Mouse (Mus musculus): ENCODE results near the gene Dgkb. TPM values are rescaled to one million over a fixed set of nuclear protein-coding genes. Genes with fewer than 3 reads are reported as not detected.

Gene Dgkb
- polyA plus RNA-seq, 1 experiment, result 0.19 TPM

DNA sequence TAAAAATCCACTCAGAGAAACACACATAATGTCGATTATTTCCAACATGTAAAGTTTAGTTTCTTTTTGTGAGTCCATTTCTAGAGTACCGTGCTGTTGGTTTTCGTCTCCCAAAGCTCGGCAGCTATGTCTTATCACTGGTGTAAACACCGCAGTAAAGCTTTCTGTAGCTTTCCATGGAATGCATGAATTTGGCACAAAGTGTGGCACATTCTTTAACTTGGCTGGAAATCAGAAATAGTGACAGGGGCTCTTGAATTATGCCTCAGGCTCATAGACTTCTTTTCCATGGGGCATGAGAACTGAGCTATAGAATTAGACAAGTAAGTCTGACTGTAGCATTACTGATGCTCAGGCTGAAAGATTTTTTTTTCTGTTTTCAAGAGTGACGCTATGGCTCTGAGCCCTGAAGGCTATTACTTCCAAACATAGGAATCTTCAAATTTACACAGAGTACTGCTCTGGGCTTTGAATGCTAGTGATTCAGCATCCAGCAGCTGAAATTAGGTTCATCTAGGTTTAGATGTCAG is 179.0 kb downstream of the Dgkb start:
- DNase-seq (ENCODE audit: low read depth), result no peak

DNA sequence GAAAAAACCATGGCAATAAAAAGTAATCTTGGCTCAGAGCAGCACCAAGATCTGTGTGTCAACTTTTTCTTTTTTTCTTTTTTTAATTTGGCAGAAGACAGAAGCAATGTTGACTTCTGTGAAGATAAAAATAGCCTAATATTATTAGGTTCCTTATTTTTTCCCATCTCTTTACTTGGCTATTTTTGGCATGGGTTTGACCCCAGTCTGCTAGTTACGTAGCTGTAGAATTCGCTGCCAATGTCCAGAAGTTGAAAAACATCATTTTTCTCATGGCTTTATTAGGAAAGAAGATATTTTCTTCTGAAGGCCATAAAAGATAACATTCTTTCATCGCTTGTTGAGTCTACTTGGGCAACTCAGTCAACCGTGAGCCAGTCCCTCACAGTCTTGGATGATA is 200.1 kb downstream of the Dgkb start:
- DNase-seq (ENCODE audit: low read depth), result no peak

DNA sequence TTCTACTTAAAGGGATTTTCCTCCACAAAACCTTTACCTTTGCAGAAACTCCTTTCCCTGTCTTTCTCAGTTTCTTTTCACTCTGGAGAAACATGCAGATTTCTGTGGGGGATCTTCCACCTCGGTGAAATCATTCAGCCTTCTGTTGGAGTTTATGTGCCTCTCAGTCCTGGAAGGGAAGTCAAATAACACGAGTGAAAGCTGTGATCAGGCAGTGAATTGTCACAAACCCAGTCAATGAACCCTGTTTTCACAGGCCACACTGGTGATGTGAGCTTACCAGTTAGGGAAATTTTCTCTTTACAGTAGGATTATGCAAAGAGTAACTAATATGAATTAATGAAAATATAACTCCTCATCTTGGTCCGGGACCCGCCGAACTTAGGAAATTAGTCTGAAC is 229.7 kb downstream of the Dgkb start:
- no peak for DNase-seq (ENCODE audit: low read depth)

DNA sequence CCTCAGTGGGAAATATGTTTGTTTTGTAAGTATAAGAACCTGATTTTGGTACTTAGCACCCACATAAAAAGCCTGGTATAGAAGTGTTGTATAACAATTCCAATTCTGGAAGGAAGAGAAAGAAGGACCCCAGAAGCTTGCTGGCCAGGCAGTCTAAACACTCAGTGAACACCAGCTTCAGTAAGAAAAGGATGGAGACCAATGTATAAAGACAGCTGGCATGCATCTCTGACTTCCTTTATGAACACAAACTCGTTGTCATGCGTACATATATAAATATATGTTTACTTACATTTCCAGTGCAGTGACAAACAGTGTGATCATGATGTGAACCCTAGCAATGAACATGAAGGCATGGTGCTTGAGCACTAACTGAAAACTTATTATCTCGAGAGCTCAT is 270.7 kb downstream of the Dgkb start:
- DNase-seq (ENCODE audit: low read depth), result no peak

DNA sequence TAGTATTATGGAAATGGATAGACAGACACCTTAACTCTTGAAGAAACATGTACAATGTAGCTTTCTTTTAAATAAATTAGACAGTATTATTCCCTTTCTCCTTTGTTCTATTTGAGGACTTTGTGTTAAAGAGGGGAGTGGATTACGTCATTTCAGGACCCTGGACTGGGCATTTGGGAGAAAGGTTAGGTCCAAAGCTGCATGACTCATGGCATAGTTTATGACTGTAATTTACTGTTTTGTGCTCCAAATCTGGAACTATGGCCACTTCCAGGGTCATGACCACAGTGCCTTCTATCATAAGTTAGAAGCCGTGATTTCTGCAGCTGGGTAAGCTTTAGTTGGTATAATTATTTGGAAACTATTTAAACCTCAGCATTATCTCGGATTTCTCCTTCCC is 294.4 kb downstream of the Dgkb start:
- DNase-seq (ENCODE audit: low read depth), result no peak

DNA sequence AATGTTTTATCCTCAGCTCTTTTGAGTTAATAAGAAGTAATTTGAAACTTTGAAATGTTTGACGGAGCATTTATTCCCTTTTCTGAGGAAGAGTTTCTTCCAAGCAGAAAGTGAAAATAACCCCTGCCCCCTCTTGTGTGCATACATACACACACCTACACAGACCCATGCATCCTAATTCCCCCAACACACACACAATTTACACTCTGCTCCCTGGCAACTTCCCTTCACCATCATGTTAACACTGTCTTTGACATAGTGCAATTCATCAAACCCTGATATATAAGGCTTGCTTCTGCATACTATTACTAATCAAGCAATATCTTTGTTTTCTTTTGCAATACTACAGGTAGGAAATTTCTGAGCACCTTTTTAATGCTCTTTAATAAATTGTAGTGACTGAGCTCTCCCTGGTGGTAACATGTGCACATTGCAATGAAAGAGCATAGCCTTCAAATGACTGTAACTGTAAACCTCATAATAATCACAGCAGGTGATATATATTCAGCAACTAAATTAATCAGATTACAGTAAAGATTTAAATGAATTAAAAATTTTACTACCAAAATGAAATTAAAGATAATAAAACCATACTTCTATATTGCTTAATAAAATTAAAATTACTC is 297.6 kb downstream of the Dgkb start:
- no peak for DNase-seq (ENCODE audit: low read depth)

DNA sequence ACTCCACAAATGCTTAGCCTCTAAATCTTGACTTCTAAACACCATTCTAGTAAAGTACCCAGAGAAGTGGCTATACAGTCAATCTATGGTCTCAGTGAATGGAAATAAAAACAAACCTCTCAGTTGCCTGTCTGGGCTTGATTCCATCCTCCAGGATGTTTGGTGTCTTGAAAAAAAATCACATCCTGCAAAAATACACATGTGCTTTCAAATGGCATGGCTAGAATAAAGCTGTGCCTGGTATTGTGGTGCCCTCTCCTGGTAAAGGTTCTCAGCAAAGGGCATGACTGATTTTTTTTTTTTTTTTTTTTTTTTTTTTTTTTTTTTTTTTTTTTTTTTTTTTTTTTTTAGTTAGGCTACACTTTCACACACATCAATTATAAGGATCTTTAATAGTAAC is 306.0 kb downstream of the Dgkb start:
- no peak for DNase-seq (ENCODE audit: low read depth)

DNA sequence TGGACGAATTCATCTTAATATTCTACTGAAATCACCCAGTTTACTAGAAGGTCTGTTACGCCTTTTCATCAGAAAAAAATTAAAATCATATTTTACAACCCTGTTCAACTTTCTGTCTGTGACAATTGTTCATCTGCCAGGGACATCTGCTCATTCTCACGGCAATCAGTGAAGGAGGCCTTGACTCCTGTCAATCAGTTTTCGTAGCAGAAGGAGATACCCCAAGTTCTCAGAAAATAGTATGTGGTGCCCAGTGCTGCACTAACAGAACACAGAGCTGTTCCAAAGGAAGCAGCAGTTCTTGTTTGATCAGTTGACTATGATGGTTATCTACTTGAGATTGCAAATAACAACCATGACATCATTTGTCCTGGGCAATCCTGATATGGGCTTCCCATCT is 307.8 kb downstream of the Dgkb start:
- DNase-seq (ENCODE audit: low read depth), result no peak

DNA sequence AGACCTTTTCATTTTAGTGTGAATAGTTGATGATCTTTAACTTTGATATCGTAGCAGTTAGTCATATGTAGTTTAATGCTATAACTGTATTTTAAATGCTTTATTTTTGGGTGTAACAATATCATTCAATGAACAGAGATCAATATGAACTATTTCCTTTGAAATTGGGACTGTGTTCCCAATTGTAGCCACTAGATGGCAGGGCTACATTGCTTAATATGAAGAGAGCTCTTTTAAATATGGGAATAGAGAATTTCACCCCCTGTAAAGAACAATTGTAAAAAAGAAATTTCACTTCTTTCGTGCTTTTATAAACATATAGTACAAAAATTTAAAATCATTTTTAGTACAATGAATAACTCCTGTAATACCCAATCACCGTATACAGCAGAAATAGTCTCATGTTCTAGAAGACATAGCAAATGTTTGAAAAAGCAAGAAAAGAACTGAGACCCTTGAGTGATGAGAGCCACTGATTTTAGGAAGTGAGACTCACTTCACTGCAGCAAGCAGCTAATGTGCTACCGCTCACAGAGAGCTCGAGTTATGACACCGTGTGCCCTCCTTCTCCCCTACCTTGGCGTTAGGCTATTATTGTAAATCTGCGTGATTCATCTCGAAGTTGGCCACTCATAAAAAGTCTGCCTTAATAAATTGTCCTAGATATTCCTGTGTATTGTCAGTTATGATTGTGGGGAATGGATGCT is 312.8 kb downstream of the Dgkb start:
- no peak for DNase-seq (ENCODE audit: low read depth)

DNA sequence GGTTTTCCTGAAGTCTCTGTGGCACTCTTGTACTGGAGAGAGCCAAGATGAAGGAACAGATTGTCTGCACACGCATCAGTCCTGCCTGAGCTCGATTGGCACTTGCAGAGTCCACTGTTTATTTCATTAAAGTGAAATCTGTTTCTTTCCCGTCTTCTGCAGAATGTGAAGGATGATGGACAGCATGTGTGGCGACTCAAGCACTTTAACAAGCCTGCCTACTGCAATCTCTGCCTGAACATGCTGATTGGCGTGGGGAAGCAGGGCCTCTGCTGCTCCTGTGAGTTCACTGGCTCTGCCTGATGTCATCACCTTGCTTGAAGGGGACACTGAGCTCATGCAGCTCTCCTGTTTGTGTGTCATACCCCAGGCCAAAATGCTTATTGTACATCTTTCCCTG is 318.9 kb downstream of the Dgkb start:
- no peak for DNase-seq (ENCODE audit: low read depth)

DNA sequence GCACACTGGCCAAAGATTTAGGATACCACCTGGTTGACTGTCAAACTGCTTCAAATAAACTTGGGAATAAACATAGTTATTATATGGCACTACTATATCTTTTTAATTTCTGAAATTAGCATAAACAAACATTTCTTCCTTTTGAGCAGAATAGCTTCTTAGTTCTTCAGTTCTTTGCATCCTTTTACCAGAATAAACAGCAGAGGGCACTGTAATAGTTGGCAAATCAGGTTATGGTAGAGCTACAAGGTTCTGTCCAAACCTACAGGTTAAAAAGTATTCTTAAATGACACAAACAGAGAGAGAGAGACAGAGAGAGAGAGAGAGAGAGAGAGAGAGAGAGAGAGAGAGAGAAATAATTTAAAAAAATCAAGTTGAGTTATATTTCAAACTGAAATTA is 322.5 kb downstream of the Dgkb start:
- no peak for DNase-seq (ENCODE audit: low read depth)

DNA sequence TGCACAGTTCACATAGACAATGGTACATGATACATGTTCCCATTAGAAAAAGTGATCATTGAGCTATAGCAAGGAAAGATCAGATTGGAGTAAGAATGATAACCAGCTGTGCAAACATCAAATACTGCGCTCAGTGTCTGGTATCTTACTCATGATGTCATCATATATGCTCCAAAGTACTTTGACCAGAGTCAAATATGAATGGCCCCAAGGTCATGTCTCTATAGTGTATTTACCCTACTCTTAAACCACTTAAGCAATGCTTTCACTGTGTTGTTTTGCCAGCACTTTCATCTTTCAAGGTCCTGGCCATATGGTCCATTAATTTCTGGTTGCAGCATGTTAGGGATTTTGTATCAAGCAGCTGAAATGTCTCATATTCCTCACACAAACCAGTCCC is 415.1 kb downstream of the Dgkb start:
- DNase-seq (ENCODE audit: low read depth), result no peak

DNA sequence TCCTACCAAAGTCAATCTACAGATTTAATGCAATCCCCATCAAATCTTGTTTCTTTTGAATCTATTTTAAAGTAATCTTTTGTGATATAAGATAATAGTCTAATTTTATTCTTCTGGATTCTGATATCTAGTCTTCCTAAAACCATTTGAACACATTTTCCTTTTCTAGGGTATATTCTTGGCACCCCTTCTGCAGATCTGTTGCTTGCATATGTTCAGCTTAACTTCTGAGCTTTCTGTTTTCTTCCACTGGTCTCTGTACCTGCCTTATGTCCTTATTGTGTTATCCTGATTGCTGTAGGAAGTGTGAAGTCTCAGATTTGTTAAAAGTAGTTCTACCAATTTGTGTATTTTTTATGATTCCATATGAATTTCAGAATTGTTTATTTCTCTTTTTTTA is 451.3 kb downstream of the Dgkb start:
- DNase-seq (ENCODE audit: low read depth), result no peak

DNA sequence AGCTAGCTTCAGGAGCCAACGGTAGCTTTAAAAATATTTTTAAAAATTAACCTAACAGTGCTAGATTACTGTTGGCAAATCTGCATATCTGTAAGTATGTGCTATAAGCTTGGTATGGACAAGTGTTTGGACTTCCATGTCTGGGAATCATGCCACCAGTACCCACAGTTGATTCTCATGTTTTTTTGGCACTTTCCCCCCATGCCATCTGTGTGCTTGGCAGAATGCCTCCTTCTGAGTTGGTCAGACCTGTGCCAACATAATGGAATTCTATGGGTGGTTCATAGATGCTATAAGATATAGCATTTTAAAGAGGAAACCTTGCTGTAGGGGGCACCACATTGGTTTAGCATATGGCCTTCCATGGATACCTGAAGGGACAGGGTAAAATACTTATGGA is 484.0 kb downstream of the Dgkb start:
- no peak for DNase-seq (ENCODE audit: low read depth)

DNA sequence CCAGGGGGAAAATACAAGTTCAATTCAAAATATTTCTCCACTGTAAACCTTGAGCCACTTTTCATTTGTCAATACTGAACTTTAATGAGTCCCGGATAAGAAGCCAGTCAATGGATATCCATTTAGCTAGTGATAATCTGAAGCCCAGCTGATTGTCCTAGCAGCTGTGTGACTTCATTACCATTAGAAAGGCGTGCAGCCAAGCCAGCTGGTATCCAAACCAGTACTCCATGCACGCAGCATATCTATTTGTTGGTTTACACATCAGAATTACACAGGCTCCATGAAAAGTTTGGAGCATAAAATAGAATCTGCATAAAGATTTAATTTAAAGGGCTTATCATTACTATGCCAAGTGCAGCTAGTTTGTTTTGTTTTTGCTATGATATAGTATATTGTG is 486.3 kb downstream of the Dgkb start:
- no peak for DNase-seq (ENCODE audit: low read depth)

DNA sequence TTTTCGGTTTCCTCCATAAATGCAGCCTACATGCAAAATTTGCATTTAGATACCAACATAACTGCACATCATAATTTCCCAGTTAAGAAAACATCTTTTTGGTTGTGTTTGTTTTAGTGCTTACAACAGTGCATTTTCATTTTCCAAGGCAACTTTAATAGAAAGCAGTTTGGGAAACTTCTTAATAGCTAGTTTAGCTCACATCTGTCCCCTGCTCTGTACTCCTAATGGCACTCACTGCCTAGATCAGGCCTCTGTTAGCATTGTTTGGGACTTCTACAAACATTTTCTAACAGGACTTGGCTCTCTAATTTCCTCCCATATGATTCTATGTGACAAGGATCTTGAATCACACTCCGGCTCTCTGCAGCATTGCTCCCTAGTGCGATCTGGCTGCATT is 486.7 kb downstream of the Dgkb start:
- DNase-seq (ENCODE audit: low read depth), result no peak

DNA sequence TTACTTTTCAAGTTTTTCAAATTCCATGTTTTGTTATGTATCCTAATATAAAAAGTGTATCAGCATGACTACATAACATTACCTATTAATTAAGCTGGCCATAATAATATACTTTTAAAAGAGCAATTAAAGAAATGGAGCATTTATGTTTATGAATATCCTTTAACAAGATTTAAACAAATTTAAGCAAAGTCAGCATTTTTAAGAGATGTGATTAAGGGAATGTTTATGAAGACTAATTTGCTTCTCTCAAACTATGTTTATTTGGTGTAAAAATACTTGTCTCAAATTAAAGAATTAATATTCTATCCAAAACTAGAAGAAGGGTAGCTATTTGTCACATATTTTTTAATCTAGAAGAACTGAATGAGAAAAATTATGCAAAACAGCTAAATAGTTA is 492.4 kb downstream of the Dgkb start:
- no peak for DNase-seq (ENCODE audit: low read depth)

DNA sequence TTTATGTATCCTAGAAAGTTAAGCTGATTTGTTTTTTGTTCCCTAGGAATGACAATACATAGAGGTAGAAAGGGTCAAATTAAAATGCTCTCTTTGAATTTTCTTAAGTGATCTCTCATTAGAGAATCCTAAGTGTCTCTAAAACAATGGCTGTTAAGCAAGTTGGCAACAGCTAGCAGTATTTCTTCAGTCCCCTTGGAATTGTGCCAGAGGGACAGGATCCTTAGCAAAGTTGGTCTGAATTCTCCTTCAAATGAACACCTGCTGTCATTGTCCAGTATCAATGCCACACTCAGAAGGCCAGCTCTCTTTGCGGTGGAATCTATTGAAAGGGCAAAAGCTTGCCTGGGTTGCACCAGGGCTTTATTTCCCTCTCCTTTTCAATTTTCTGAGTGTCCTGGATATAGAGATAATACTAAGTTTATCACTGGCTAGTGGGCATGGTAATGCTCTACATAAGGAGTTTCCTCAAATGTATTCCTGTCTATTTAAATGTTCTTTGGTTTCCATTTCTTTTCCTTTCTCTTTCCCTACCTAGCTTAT is 510.3 kb downstream of the Dgkb start:
- no peak for DNase-seq (ENCODE audit: low read depth)

DNA sequence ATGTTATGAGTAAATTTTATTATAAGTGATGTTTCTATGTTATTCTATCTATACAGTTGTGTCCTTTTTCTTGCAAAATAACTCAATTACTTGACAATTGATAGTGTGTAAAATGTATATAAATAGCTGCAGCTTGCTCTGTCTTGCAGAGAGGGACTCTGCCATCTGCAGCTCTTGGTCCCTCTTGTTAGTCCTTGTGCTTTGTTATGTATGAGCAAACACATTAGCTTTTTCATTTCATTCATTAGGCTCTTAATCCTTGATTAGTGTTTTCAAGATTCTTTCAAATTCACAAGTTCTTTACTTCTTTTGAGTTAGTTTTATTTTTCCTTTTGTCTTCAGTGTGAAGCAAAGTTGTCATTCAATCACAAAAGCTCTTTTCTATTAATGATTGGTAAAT is 511.3 kb downstream of the Dgkb start:
- DNase-seq (ENCODE audit: low read depth), result no peak

DNA sequence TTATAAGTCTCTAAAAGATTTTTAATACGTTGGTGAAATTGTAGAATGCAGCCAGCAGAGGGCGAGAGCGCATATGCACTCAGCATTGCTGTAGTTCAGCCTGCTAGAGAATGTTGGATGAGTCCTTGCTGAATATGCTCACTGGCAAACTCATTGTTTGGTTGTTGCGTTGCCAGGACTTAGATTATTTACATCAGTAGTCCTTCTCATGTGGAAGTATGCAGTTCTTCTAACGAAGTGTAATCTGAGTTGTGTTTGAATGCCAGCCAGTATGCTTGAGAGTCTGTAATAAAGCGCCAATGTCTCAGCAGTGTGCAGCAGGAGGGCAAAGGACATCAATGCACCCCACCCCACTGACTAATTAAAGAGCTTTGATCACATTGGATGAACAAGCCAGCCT is 525.1 kb downstream of the Dgkb start:
- no peak for DNase-seq (ENCODE audit: low read depth)

DNA sequence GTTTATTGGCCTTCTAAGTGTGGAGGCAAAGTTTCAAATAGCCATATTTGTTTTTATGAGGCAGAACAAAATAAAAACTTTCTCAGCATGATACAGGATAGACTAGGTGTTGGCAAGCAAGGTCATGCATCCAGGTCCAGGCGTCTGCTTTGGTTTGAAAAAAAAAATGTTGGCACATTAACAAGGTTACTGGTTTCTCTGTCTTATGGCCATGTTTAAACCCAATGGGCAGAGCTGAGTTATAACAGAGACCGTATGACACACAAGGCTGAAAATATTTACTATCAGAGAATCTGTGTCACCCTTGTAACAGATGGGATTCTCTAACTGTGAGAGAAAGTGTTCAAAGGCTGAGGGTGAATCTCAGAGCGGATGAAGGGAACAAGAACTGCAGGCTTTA is 535.0 kb downstream of the Dgkb start:
- no peak for DNase-seq (ENCODE audit: low read depth)

DNA sequence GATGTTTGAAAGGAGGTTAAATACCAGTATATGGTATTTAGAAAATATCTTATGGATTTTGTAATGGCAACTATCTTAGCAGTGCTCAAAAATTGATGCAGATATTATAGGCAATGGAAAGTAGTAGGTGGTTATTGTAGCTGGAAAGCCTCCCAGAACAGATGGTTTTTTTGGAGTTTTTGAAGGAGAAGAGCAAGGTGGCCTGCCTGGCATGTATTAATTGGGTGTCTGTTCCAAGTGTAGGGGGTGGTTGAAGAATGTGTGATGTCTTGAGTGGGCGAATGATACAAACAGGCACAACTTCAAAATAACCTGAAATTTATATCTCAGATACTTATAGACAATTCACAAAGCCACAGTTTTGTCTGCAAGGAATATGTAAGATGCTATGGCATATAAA is 538.9 kb downstream of the Dgkb start:
- DNase-seq (ENCODE audit: low read depth), result no peak

DNA sequence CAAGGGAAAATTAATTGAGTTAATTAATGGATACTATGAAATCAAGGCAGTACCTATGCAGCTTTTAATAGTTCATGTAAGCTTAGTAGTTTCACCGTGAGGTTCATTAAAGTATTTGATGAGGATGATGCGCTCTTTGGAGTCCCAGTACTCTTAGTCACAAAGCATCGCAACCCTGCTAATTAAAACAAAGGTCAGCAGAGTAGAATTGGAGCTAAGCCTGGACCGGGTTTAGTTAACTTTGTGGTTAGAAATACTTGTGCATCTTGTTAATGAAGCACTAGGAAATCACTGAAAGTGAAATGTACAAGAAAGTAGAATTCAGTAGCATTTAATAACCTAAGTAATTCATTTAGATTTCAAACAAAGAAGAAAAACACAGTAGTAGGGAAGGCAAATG is 544.0 kb downstream of the Dgkb start:
- no peak for DNase-seq (ENCODE audit: low read depth)

DNA sequence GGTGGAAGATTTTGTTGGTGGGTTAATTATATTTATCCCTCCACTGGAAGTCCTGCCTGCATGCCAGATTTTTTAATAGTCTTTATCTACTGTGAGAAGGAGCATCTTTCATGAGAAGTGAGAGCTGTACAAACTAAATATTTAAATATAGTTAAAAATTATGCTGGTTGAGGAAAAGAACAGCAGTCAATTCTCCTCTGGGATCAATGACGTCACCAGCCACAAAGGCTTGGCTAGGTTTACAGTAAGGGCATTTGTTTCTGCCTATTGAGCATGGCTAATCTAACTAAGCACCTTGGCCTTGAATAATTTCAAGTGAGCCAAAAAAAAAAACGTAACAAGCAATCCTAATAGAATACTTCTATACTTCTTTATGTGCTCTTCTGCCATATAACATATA is 554.1 kb downstream of the Dgkb start:
- DNase-seq (ENCODE audit: low read depth), result no peak
